Mouse (Mus musculus): ENCODE measurements around the gene Ppp2ca.

- TF ChIP-seq CTCF (IDR thresholded peaks at IDR 0.05; ENCODE audit: borderline replicate concordance, control insufficient read depth, extremely low read depth, insufficient read depth, low read length, poor library complexity) (no peak), POLR2A (IDR thresholded peaks at IDR 0.05; ENCODE audit: control insufficient read depth, extremely low read depth, insufficient read depth, low read length, poor library complexity) (no peak)
Observed at GRCm38 (mm10) chr11:52163926-52164325, 65.4 kb downstream of the Ppp2ca start.

All from thymus, adult 2 months (tissue).